Comparison of ENCODE assay signal across 30 mouse cellular contexts in genomic region chr3:59210089-59210488, GRCm38 (mm10). TPM values are rescaled to one million over a fixed set of nuclear protein-coding genes. Genes with fewer than 3 reads are reported as not detected.
DNase-seq lines count a peak whose midpoint lies in the region; ATAC-seq and TF ChIP-seq lines count a peak whose summit lies in the region.
"Had no signal": no experiment of that assay in that cellular context is flagged by ENCODE, and none has a peak within 500 bp of the region (broad histone marks: within the 10 kb centered on the region; RNA-seq: fewer than 3 reads in every experiment).

No protein-coding gene starts in this region.

- peak overlapping the region; percentile 34 for H3K4me3 ChIP-seq in liver, adult 2 months (ENCODE audit: insufficient read depth, low read depth, low read length)
- H3K4me3 ChIP-seq in liver, embryonic 12.5 days, result no peak overlapping the region
- no peak overlapping the region for H3K4me3 ChIP-seq in thymus, adult 2 months (ENCODE audit: control insufficient read depth, insufficient read depth, low read length)
- no peak overlapping the region for H3K4me3 ChIP-seq in embryonic facial prominence, embryonic 14.5 days (ENCODE audit: low read depth, low read length)
- no peak overlapping the region for H3K4me3 ChIP-seq in forebrain, embryonic 11.5 days (ENCODE audit: low read depth, low read length)
- H3K4me3 ChIP-seq: embryonic facial prominence, embryonic 15.5 days; hindbrain, embryonic 13.5 days; kidney, embryonic 15.5 days; left cerebral cortex, adult 2 months; midbrain, embryonic 10.5 days had no signal

- H3K27ac ChIP-seq in liver, adult 2 months (replicated peaks; ENCODE audit: insufficient read depth, low read depth, low read length), result 0 out of 2 replicates have a peak overlapping the region, but pooled peaks have one; percentile 27
- H3K27ac ChIP-seq in liver, embryonic 12.5 days, result no peak overlapping the region
- peak overlapping the region; percentile 29; the same call in 1 of the 2 replicates for H3K27ac ChIP-seq in thymus, adult 2 months (ENCODE audit: control insufficient read depth, insufficient read depth, low read length)
- no peak overlapping the region for H3K27ac ChIP-seq in embryonic facial prominence, embryonic 14.5 days (replicated peaks; ENCODE audit: low read depth, low read length)
- H3K27ac ChIP-seq in forebrain, embryonic 11.5 days (ENCODE audit: low read depth, low read length), result no peak overlapping the region
- H3K27ac ChIP-seq: embryonic facial prominence, embryonic 15.5 days; heart, adult 2 months; hindbrain, embryonic 13.5 days; kidney, embryonic 15.5 days; left cerebral cortex, adult 2 months; midbrain, embryonic 10.5 days; stomach, postnatal 0 days had no signal

- H3K79me2 ChIP-seq in liver, adult 2 months (ENCODE audit: control insufficient read depth, insufficient read depth, low read length), result no peaks in the 10 kb centered on the region

- no peak for ATAC-seq in liver, embryonic 12.5 days
- ATAC-seq in embryonic facial prominence, embryonic 14.5 days (ENCODE audit: low read depth), result peak; percentile 58; the same call in 1 of the 2 replicates
- ATAC-seq in forebrain, embryonic 11.5 days (replicated peaks; ENCODE audit: low FRiP score), result no peak
- ATAC-seq: forebrain, embryonic 16.5 days had no signal

- no peak for TF ChIP-seq CTCF in liver, adult 2 months (IDR thresholded peaks at IDR 0.05; ENCODE audit: low read depth, low read length)
- no peak for TF ChIP-seq CTCF in thymus, adult 2 months (IDR thresholded peaks at IDR 0.05; ENCODE audit: borderline replicate concordance, control insufficient read depth, extremely low read depth, insufficient read depth, low read length, poor library complexity)

- WGBS in liver, adult 2 months, result 74% methylated on average over 8 of the region's 8 CpGs
- 70% methylated on average over 8 of the region's 8 CpGs for WGBS in liver, embryonic 12.5 days (ENCODE audit: insufficient replicate concordance)
- WGBS in thymus, adult 2 months, result 75% methylated on average over 8 of the region's 8 CpGs
- WGBS in embryonic facial prominence, embryonic 14.5 days, result 57% methylated on average over 8 of the region's 8 CpGs
- WGBS in forebrain, embryonic 11.5 days, result 85% methylated on average over 8 of the region's 8 CpGs

- no peak overlapping the region for H3K4me2 ChIP-seq in liver, embryonic 12.5 days
- H3K4me2 ChIP-seq in embryonic facial prominence, embryonic 14.5 days (ENCODE audit: low read depth, low read length), result no peak overlapping the region
- H3K4me2 ChIP-seq in forebrain, embryonic 11.5 days (ENCODE audit: low read depth, low read length, severe bottlenecking), result no peak overlapping the region
- H3K4me2 ChIP-seq: embryonic facial prominence, embryonic 15.5 days; hindbrain, embryonic 13.5 days; kidney, embryonic 15.5 days; lung, embryonic 14.5 days had no signal

- H3K9me3 ChIP-seq in liver, embryonic 12.5 days (replicated peaks), result no peaks in the 10 kb centered on the region
- H3K9me3 ChIP-seq in embryonic facial prominence, embryonic 14.5 days (ENCODE audit: control insufficient read depth, low read length), result no peaks in the 10 kb centered on the region
- no peaks in the 10 kb centered on the region for H3K9me3 ChIP-seq in forebrain, embryonic 11.5 days (ENCODE audit: control insufficient read depth, low read length)
- H3K9me3 ChIP-seq: embryonic facial prominence, embryonic 15.5 days; hindbrain, embryonic 13.5 days; kidney, embryonic 15.5 days; midbrain, embryonic 10.5 days had no signal

- no peak for DNase-seq in liver, adult 2 months (ENCODE audit: extremely low read depth, low read depth, low spot score)
- no peak for DNase-seq in thymus, adult 2 months
- DNase-seq in thymus, postnatal 14 days, result no peak
- DNase-seq in embryonic facial prominence, embryonic 14.5 days (ENCODE audit: low spot score), result no peak
- no peak for DNase-seq in forebrain, embryonic 11.5 days (ENCODE audit: low spot score)
- no peak for DNase-seq in kidney, postnatal 10 days
- DNase-seq: adrenal gland, postnatal 36 days; cerebellum, adult 11-12 months; cerebellum, postnatal 14 days; gastrocnemius, postnatal 14 days; heart, adult 2 months; kidney, adult 11 months; kidney, postnatal 4 days; lung, embryonic 14.5 days; right cerebral cortex, adult 18-20 months; right cerebral cortex, postnatal 4 days had no signal

- H3K4me1 ChIP-seq in liver, adult 2 months (ENCODE audit: control insufficient read depth, insufficient read depth, low read length), result no peaks in the 10 kb centered on the region
- H3K4me1 ChIP-seq in liver, embryonic 12.5 days, result 0 out of 2 replicates have a peak, but pooled peaks cover 4% of the 10 kb centered on the region
- H3K4me1 ChIP-seq in thymus, adult 2 months (replicated peaks; ENCODE audit: control insufficient read depth, insufficient read depth, low read length), result peaks cover 11% of the 10 kb centered on the region
- H3K4me1 ChIP-seq in embryonic facial prominence, embryonic 14.5 days (ENCODE audit: control insufficient read depth, insufficient read depth, low read length), result peaks cover 6% of the 10 kb centered on the region; the same call in 1 of the 2 replicates
- no peaks in the 10 kb centered on the region for H3K4me1 ChIP-seq in forebrain, embryonic 11.5 days (replicated peaks; ENCODE audit: control insufficient read depth, insufficient read depth, low read length)
- H3K4me1 ChIP-seq: hindbrain, embryonic 13.5 days; midbrain, embryonic 10.5 days had no signal

- no peaks in the 10 kb centered on the region for H3K27me3 ChIP-seq in liver, adult 2 months (ENCODE audit: control insufficient read depth, insufficient read depth, low read length)
- no peaks in the 10 kb centered on the region for H3K27me3 ChIP-seq in liver, embryonic 12.5 days (replicated peaks)
- H3K27me3 ChIP-seq in thymus, adult 2 months (ENCODE audit: control insufficient read depth, insufficient read depth, low read length), result no peaks in the 10 kb centered on the region
- H3K27me3 ChIP-seq in embryonic facial prominence, embryonic 14.5 days (replicated peaks; ENCODE audit: control insufficient read depth, insufficient read depth, low read length), result no peaks in the 10 kb centered on the region
- H3K27me3 ChIP-seq in forebrain, embryonic 11.5 days (ENCODE audit: control insufficient read depth, insufficient read depth, low read length), result no peaks in the 10 kb centered on the region
- H3K27me3 ChIP-seq: embryonic facial prominence, embryonic 15.5 days; hindbrain, embryonic 13.5 days; kidney, embryonic 15.5 days had no signal

- TF ChIP-seq POLR2A in liver, adult 2 months (IDR thresholded peaks at IDR 0.05; ENCODE audit: extremely low read depth, insufficient read depth, low read length), result no peak
- no peak for TF ChIP-seq POLR2A in thymus, adult 2 months (IDR thresholded peaks at IDR 0.05; ENCODE audit: control insufficient read depth, extremely low read depth, insufficient read depth, low read length, poor library complexity)

- peak overlapping the region; percentile 30 for H3K9ac ChIP-seq in liver, adult 2 months (ENCODE audit: low read depth, low read length)
- H3K9ac ChIP-seq in liver, embryonic 12.5 days, result no peak overlapping the region
- H3K9ac ChIP-seq in embryonic facial prominence, embryonic 14.5 days (ENCODE audit: low read depth, low read length), result no peak overlapping the region
- H3K9ac ChIP-seq in forebrain, embryonic 11.5 days (ENCODE audit: low read length), result no peak overlapping the region
- H3K9ac ChIP-seq: embryonic facial prominence, embryonic 15.5 days; hindbrain, embryonic 13.5 days; kidney, embryonic 15.5 days; lung, embryonic 14.5 days had no signal

- H3K36me3 ChIP-seq in liver, adult 2 months (ENCODE audit: control insufficient read depth, insufficient read depth, low read length), result no peaks in the 10 kb centered on the region
- no peaks in the 10 kb centered on the region for H3K36me3 ChIP-seq in liver, embryonic 12.5 days
- no peaks in the 10 kb centered on the region for H3K36me3 ChIP-seq in thymus, adult 2 months (ENCODE audit: control insufficient read depth, insufficient read depth, low read length)
- no peaks in the 10 kb centered on the region for H3K36me3 ChIP-seq in embryonic facial prominence, embryonic 14.5 days (ENCODE audit: control insufficient read depth, insufficient read depth, low read length)
- no peaks in the 10 kb centered on the region for H3K36me3 ChIP-seq in forebrain, embryonic 11.5 days (ENCODE audit: control insufficient read depth, insufficient read depth, low read length)
- H3K36me3 ChIP-seq: embryonic facial prominence, embryonic 15.5 days; hindbrain, embryonic 13.5 days; kidney, embryonic 15.5 days; midbrain, embryonic 10.5 days had no signal

RNA-seq across cellular contexts. Expression of gene P2ry13, which starts 0.6 kb away (rescaled TPM):
- 5.2 and 5.5 TPM in 2 replicates for total RNA-seq in liver, adult 2 months (2014; rRNA removed)
- polyA plus RNA-seq in liver, adult 2 months (2012; rRNA removed), result 0.62 and 1.6 TPM in 2 replicates
- polyA plus RNA-seq in liver, embryonic 12.5 days (2016; fragmentation: Nextera tagmentation; extraction: Ambion mirVana), result 1.6 and 1.8 TPM in 2 replicates
- 9.4 and 10.4 TPM in 2 replicates for polyA plus RNA-seq in thymus, adult 2 months (2012; rRNA removed)
- polyA plus RNA-seq in embryonic facial prominence, embryonic 14.5 days (2014; fragmentation: Nextera tagmentation; extraction: Ambion mirVana), result 2.0 and 2.5 TPM in 2 replicates
- 0.68 and 0.77 TPM in 2 replicates for polyA plus RNA-seq in forebrain, embryonic 11.5 days (2014; fragmentation: Nextera tagmentation; extraction: Ambion mirVana)
- polyA plus RNA-seq: C2C12 had no signal

RNA-seq across cellular contexts. Expression of gene Gpr87, which starts 15.2 kb away (rescaled TPM):
- not detected in 2 replicates for total RNA-seq in liver, adult 2 months (2014; rRNA removed)
- polyA plus RNA-seq in liver, adult 2 months (2012; rRNA removed), result not detected in 2 replicates
- polyA plus RNA-seq in liver, embryonic 12.5 days (2016; fragmentation: Nextera tagmentation; extraction: Ambion mirVana), result 0.08 TPM in 1 of 2 replicates, not detected in the other
- polyA plus RNA-seq in thymus, adult 2 months (2012; rRNA removed), result 2.9 and 3.7 TPM in 2 replicates
- polyA plus RNA-seq in embryonic facial prominence, embryonic 14.5 days (2014; fragmentation: Nextera tagmentation; extraction: Ambion mirVana), result 7.4 and 7.9 TPM in 2 replicates
- not detected in 2 replicates for polyA plus RNA-seq in forebrain, embryonic 11.5 days (2014; fragmentation: Nextera tagmentation; extraction: Ambion mirVana)
- total RNA-seq: adrenal gland, postnatal 36 days; gastrocnemius, postnatal 14 days; heart, adult 2 months; heart, postnatal 25 days; layer of hippocampus, postnatal 10 days; left cerebral cortex, adult 2 months; left cerebral cortex, postnatal 36 days had no signal
- polyA plus RNA-seq: C2C12; forebrain, embryonic 16.5 days; heart, adult 2 months; heart, embryonic 14.5 days; kidney, embryonic 15.5 days; midbrain, postnatal 0 days had no signal

RNA-seq across cellular contexts. Expression of gene P2ry12, which starts 52.6 kb away (rescaled TPM):
- 2.3 and 2.6 TPM in 2 replicates for total RNA-seq in liver, adult 2 months (2014; rRNA removed)
- 1.3 and 1.7 TPM in 2 replicates for polyA plus RNA-seq in liver, adult 2 months (2012; rRNA removed)
- 1.4 and 2.2 TPM in 2 replicates for polyA plus RNA-seq in liver, embryonic 12.5 days (2016; fragmentation: Nextera tagmentation; extraction: Ambion mirVana)
- polyA plus RNA-seq in thymus, adult 2 months (2012; rRNA removed), result 13.6 and 15.7 TPM in 2 replicates
- polyA plus RNA-seq in embryonic facial prominence, embryonic 14.5 days (2014; fragmentation: Nextera tagmentation; extraction: Ambion mirVana), result 2.8 and 3.7 TPM in 2 replicates
- polyA plus RNA-seq in forebrain, embryonic 11.5 days (2014; fragmentation: Nextera tagmentation; extraction: Ambion mirVana), result 1.9 and 2.0 TPM in 2 replicates
- polyA plus RNA-seq: C2C12 had no signal

RNA-seq across cellular contexts. Expression of gene P2ry14, which starts 56.7 kb away (rescaled TPM):
- 2.1 and 2.3 TPM in 2 replicates for total RNA-seq in liver, adult 2 months (2014; rRNA removed)
- polyA plus RNA-seq in liver, adult 2 months (2012; rRNA removed), result 0.77 and 1.2 TPM in 2 replicates
- 1.7 and 2.4 TPM in 2 replicates for polyA plus RNA-seq in liver, embryonic 12.5 days (2016; fragmentation: Nextera tagmentation; extraction: Ambion mirVana)
- polyA plus RNA-seq in thymus, adult 2 months (2012; rRNA removed), result 3.9 and 5.3 TPM in 2 replicates
- 1.8 and 2.1 TPM in 2 replicates for polyA plus RNA-seq in embryonic facial prominence, embryonic 14.5 days (2014; fragmentation: Nextera tagmentation; extraction: Ambion mirVana)
- 3.4 and 4.1 TPM in 2 replicates for polyA plus RNA-seq in forebrain, embryonic 11.5 days (2014; fragmentation: Nextera tagmentation; extraction: Ambion mirVana)
- polyA plus RNA-seq: C2C12 had no signal

Comparison
In these comparisons a context has a peak if more than half of its experiments do, and no peak if none do; other contexts are left out.
1. H3K27ac ChIP-seq: peak in liver, adult 2 months (single experiment) and thymus, adult 2 months (single experiment); none in liver, embryonic 12.5 days (single experiment), embryonic facial prominence, embryonic 14.5 days (single experiment) and forebrain, embryonic 11.5 days (single experiment).